Mouse (Mus musculus): ENCODE results near the gene Pgp. TPM values are rescaled to one million over a fixed set of nuclear protein-coding genes. Genes with fewer than 3 reads are reported as not detected.

The Pgp gene
- polyA plus RNA-seq, 1 experiment from 2014 or later = 61.7 TPM

- H3K4me3 ChIP-seq (replicated peaks; ENCODE audit: low read depth, low read length) = no peak within 1 kb of the TSS
- TF ChIP-seq CTCF (IDR thresholded peaks at IDR 0.05; ENCODE audit: low read depth) = no peak
- H3K36me3 ChIP-seq (ENCODE audit: insufficient read depth, low read length) = peaks cover 60% of the 10 kb centered on the region
- no peak for DNase-seq (ENCODE audit: low spot score)
- no peaks in the 10 kb centered on the region for H3K9me3 ChIP-seq (replicated peaks; ENCODE audit: low read length)
- H3K4me1 ChIP-seq (replicated peaks; ENCODE audit: insufficient read depth, low read length) = no peaks in the 10 kb centered on the region
- H3K27ac ChIP-seq = peak within 1 kb of the TSS; percentile 39
- no peaks in the 10 kb centered on the region for H3K27me3 ChIP-seq (ENCODE audit: insufficient read depth, low read length)
- WGBS = 75% methylated on average over 7 of the region's 7 CpGs
- H3K4me2 ChIP-seq (ENCODE audit: low read length) = no peak within 1 kb of the TSS
- H3K9ac ChIP-seq (ENCODE audit: low read depth, low read length) = no peak within 1 kb of the TSS
- ATAC-seq (replicated peaks; ENCODE audit: low FRiP score, low read depth) = no peak
Measured at GRCm38 (mm10) chr17:24442632-24443155, 27.5 kb upstream of the Pgp start, which contains the start of gene Dnase1l2. Gene Dnase1l2, minus strand, starts transcription at chr17:24443105.

GRCm38 (mm10) chr17:24443409-24443808, 26.8 kb upstream of the Pgp start:
- Histone ChIP-seq H3K27ac (peak overlapping the region; percentile 13; the same call in 1 of the 2 replicates), H3K4me2 (ENCODE audit: low read length) (no peak overlapping the region), H3K9ac (ENCODE audit: low read depth, low read length) (no peak overlapping the region), H3K27me3 (ENCODE audit: insufficient read depth, low read length) (no peaks in the 10 kb centered on the region), H3K9me3 (replicated peaks; ENCODE audit: low read length) (no peaks in the 10 kb centered on the region), H3K36me3 (ENCODE audit: insufficient read depth, low read length) (peaks cover 60% of the 10 kb centered on the region), H3K4me3 (replicated peaks; ENCODE audit: low read depth, low read length) (no peak overlapping the region), H3K4me1 (replicated peaks; ENCODE audit: insufficient read depth, low read length) (no peaks in the 10 kb centered on the region)
- no peak for ATAC-seq (replicated peaks; ENCODE audit: low FRiP score, low read depth)
- no peak for TF ChIP-seq CTCF (IDR thresholded peaks at IDR 0.05; ENCODE audit: low read depth)
- no peak for DNase-seq (ENCODE audit: low spot score)
- WGBS = 76% methylated on average over 4 of the region's 4 CpGs

GRCm38 (mm10) chr17:24446590-24446989, 23.6 kb upstream of the Pgp start:
- H3K4me3 ChIP-seq (replicated peaks; ENCODE audit: low read depth, low read length) = no peak overlapping the region
- H3K4me1 ChIP-seq (replicated peaks; ENCODE audit: insufficient read depth, low read length) = no peaks in the 10 kb centered on the region
- H3K4me2 ChIP-seq (ENCODE audit: low read length) = no peak overlapping the region
- peaks cover 63% of the 10 kb centered on the region for H3K36me3 ChIP-seq (ENCODE audit: insufficient read depth, low read length)
- H3K9me3 ChIP-seq (replicated peaks; ENCODE audit: low read length) = no peaks in the 10 kb centered on the region
- 86% methylated on average over 8 of the region's 8 CpGs for WGBS
- H3K27me3 ChIP-seq (ENCODE audit: insufficient read depth, low read length) = no peaks in the 10 kb centered on the region
- TF ChIP-seq CTCF (IDR thresholded peaks at IDR 0.05; ENCODE audit: low read depth) = no peak
- no peak for DNase-seq (ENCODE audit: low spot score)
- H3K9ac ChIP-seq (ENCODE audit: low read depth, low read length) = no peak overlapping the region
- H3K27ac ChIP-seq = no peak overlapping the region
- no peak for ATAC-seq (replicated peaks; ENCODE audit: low FRiP score, low read depth)

GRCm38 (mm10) chr17:24449507-24449906, 20.7 kb upstream of the Pgp start:
- H3K9me3 ChIP-seq (replicated peaks; ENCODE audit: low read length) = no peaks in the 10 kb centered on the region
- WGBS = 90% methylated on average over 6 of the region's 6 CpGs
- 0 out of 2 replicates have a peak, but pooled peaks cover 8% of the 10 kb centered on the region for H3K4me1 ChIP-seq (replicated peaks; ENCODE audit: insufficient read depth, low read length)
- ATAC-seq (replicated peaks; ENCODE audit: low FRiP score, low read depth) (no peak), DNase-seq (ENCODE audit: low spot score) (no peak)
- no peak overlapping the region for H3K4me2 ChIP-seq (ENCODE audit: low read length)
- no peak for TF ChIP-seq CTCF (IDR thresholded peaks at IDR 0.05; ENCODE audit: low read depth)
- H3K36me3 ChIP-seq (ENCODE audit: insufficient read depth, low read length) = peaks cover 55% of the 10 kb centered on the region
- H3K9ac ChIP-seq (ENCODE audit: low read depth, low read length) = no peak overlapping the region
- no peaks in the 10 kb centered on the region for H3K27me3 ChIP-seq (ENCODE audit: insufficient read depth, low read length)
- H3K4me3 ChIP-seq (replicated peaks; ENCODE audit: low read depth, low read length) = no peak overlapping the region
- H3K27ac ChIP-seq = no peak overlapping the region

GRCm38 (mm10) chr17:24451220-24451619, 19.0 kb upstream of the Pgp start:
- Histone ChIP-seq H3K4me1 (replicated peaks; ENCODE audit: insufficient read depth, low read length) (0 out of 2 replicates have a peak, but pooled peaks cover 8% of the 10 kb centered on the region), H3K27ac (no peak overlapping the region), H3K36me3 (ENCODE audit: insufficient read depth, low read length) (peaks cover 38% of the 10 kb centered on the region), H3K9me3 (replicated peaks; ENCODE audit: low read length) (no peaks in the 10 kb centered on the region), H3K4me2 (ENCODE audit: low read length) (no peak overlapping the region), H3K4me3 (replicated peaks; ENCODE audit: low read depth, low read length) (no peak overlapping the region), H3K27me3 (ENCODE audit: insufficient read depth, low read length) (no peaks in the 10 kb centered on the region), H3K9ac (ENCODE audit: low read depth, low read length) (no peak overlapping the region)
- ATAC-seq (replicated peaks; ENCODE audit: low FRiP score, low read depth) (no peak), DNase-seq (ENCODE audit: low spot score) (no peak)
- WGBS = 95% methylated on average over 6 of the region's 6 CpGs
- TF ChIP-seq CTCF (IDR thresholded peaks at IDR 0.05; ENCODE audit: low read depth) = no peak

- Histone ChIP-seq H3K36me3 (ENCODE audit: insufficient read depth, low read length) (peaks cover 17% of the 10 kb centered on the region), H3K4me2 (ENCODE audit: low read length) (no peak overlapping the region), H3K27me3 (ENCODE audit: insufficient read depth, low read length) (no peaks in the 10 kb centered on the region), H3K27ac (no peak overlapping the region), H3K9ac (ENCODE audit: low read depth, low read length) (no peak overlapping the region), H3K4me3 (replicated peaks; ENCODE audit: low read depth, low read length) (no peak overlapping the region), H3K4me1 (replicated peaks; ENCODE audit: insufficient read depth, low read length) (0 out of 2 replicates have a peak, but pooled peaks cover 8% of the 10 kb centered on the region), H3K9me3 (replicated peaks; ENCODE audit: low read length) (no peaks in the 10 kb centered on the region)
- no peak for DNase-seq (ENCODE audit: low spot score)
- ATAC-seq (replicated peaks; ENCODE audit: low FRiP score, low read depth) = no peak
- TF ChIP-seq CTCF (IDR thresholded peaks at IDR 0.05; ENCODE audit: low read depth) = no peak
- WGBS = 65% methylated on average over 2 of the region's 2 CpGs
Measured at GRCm38 (mm10) chr17:24453372-24453771, 16.8 kb upstream of the Pgp start.

Data from kidney, postnatal 0 days (tissue).